Comparison of ENCODE assay signal across 9 mouse cellular contexts in genomic region chr16:64884420-64884838, GRCm38 (mm10). TPM values are rescaled to one million over a fixed set of nuclear protein-coding genes. Genes with fewer than 3 reads are reported as not detected.
DNase-seq lines count a peak whose midpoint lies in the region; ATAC-seq and TF ChIP-seq lines count a peak whose summit lies in the region.
"Had no signal": no experiment of that assay in that cellular context is flagged by ENCODE, and none has a peak within 500 bp of the region (broad histone marks: within the 10 kb centered on the region; RNA-seq: fewer than 3 reads in every experiment).

No protein-coding gene starts in this region.

- peak; percentile 60 for ATAC-seq in kidney, embryonic 14.5 days (ENCODE audit: low FRiP score, low TSS enrichment)
- no peak for ATAC-seq in hindbrain, embryonic 11.5 days (ENCODE audit: low FRiP score)

- H3K27ac ChIP-seq in kidney, embryonic 14.5 days (ENCODE audit: low read depth, low read length), result no peak overlapping the region
- peak overlapping the region; percentile 84 for H3K27ac ChIP-seq in ES-Bruce4 (ENCODE audit: insufficient read depth, low read length)
- no peak overlapping the region for H3K27ac ChIP-seq in midbrain, embryonic 10.5 days (replicated peaks)
- no peak overlapping the region for H3K27ac ChIP-seq in hindbrain, embryonic 11.5 days (ENCODE audit: low read depth, low read length)

- no peak for TF ChIP-seq POLR2A in ES-Bruce4 (IDR thresholded peaks at IDR 0.05; ENCODE audit: insufficient read depth, low read length)

- no peak overlapping the region for H3K4me2 ChIP-seq in kidney, embryonic 14.5 days (replicated peaks; ENCODE audit: low read depth, low read length)
- no peak overlapping the region for H3K4me2 ChIP-seq in hindbrain, embryonic 11.5 days (replicated peaks; ENCODE audit: low read depth, low read length)

- 0 out of 2 replicates have a peak, but pooled peaks cover 10% of the 10 kb centered on the region for H3K4me1 ChIP-seq in kidney, embryonic 14.5 days (ENCODE audit: control insufficient read depth, insufficient read depth, low read length)
- H3K4me1 ChIP-seq in ES-Bruce4 (ENCODE audit: control insufficient read depth, insufficient read depth, low read length), result no peaks in the 10 kb centered on the region
- peaks cover 18% of the 10 kb centered on the region for H3K4me1 ChIP-seq in midbrain, embryonic 10.5 days
- H3K4me1 ChIP-seq in hindbrain, embryonic 11.5 days (replicated peaks; ENCODE audit: control insufficient read depth, insufficient read depth, low read length), result no peaks in the 10 kb centered on the region

- no peaks in the 10 kb centered on the region for H3K36me3 ChIP-seq in kidney, embryonic 14.5 days (ENCODE audit: control insufficient read depth, insufficient read depth, low read length)
- no peaks in the 10 kb centered on the region for H3K36me3 ChIP-seq in ES-Bruce4 (ENCODE audit: control insufficient read depth, insufficient read depth, low read length, poor library complexity, severe bottlenecking)
- H3K36me3 ChIP-seq in midbrain, embryonic 10.5 days, result no peaks in the 10 kb centered on the region
- no peaks in the 10 kb centered on the region for H3K36me3 ChIP-seq in hindbrain, embryonic 11.5 days (ENCODE audit: control insufficient read depth, insufficient read depth, low read length)

- H3K9ac ChIP-seq in kidney, embryonic 14.5 days (ENCODE audit: low read depth, low read length), result no peak overlapping the region
- H3K9ac ChIP-seq in ES-Bruce4 (ENCODE audit: low read depth, poor library complexity, severe bottlenecking), result no peak overlapping the region
- H3K9ac ChIP-seq in hindbrain, embryonic 11.5 days (ENCODE audit: low read depth, low read length), result no peak overlapping the region

- no peaks in the 10 kb centered on the region for H3K27me3 ChIP-seq in kidney, embryonic 14.5 days (ENCODE audit: control insufficient read depth, insufficient read depth, low read length)
- H3K27me3 ChIP-seq in ES-Bruce4 (ENCODE audit: control insufficient read depth, insufficient read depth, low read length, poor library complexity, severe bottlenecking), result no peaks in the 10 kb centered on the region
- H3K27me3 ChIP-seq in midbrain, embryonic 10.5 days (ENCODE audit: low read depth, poor library complexity, severe bottlenecking), result no peaks in the 10 kb centered on the region
- H3K27me3 ChIP-seq in hindbrain, embryonic 11.5 days (ENCODE audit: control insufficient read depth, insufficient read depth, low read length), result no peaks in the 10 kb centered on the region

- WGBS in kidney, embryonic 14.5 days, result 8% methylated on average over 3 of the region's 3 CpGs
- 49% methylated on average over 3 of the region's 3 CpGs for WGBS in midbrain, embryonic 10.5 days
- WGBS in hindbrain, embryonic 11.5 days, result 53% methylated on average over 3 of the region's 3 CpGs

- TF ChIP-seq EP300 in ES-Bruce4 (IDR thresholded peaks at IDR 0.05; ENCODE audit: insufficient read depth, low read depth, low read length), result no peak

- no peak for DNase-seq in kidney, postnatal 25 days
- DNase-seq in R1 (ENCODE audit: low read depth, low spot score), result peak; percentile 84
- peak; percentile 13 for DNase-seq in kidney, postnatal 14 days
- no peak for DNase-seq in midbrain, embryonic 10.5 days (ENCODE audit: low spot score)
- DNase-seq in hindbrain, embryonic 11.5 days (ENCODE audit: low spot score), result no peak
- DNase-seq in lung, postnatal 25 days (ENCODE audit: low spot score), result no peak
- DNase-seq: cerebellum, postnatal 36 days had no signal

- H3K4me3 ChIP-seq in kidney, embryonic 14.5 days (ENCODE audit: low read length), result no peak overlapping the region
- no peak overlapping the region for H3K4me3 ChIP-seq in ES-Bruce4 (ENCODE audit: low read depth, low read length)
- H3K4me3 ChIP-seq in midbrain, embryonic 10.5 days, result no peak overlapping the region
- H3K4me3 ChIP-seq in hindbrain, embryonic 11.5 days (ENCODE audit: low read depth, low read length), result no peak overlapping the region

- TF ChIP-seq CTCF in ES-Bruce4 (IDR thresholded peaks at IDR 0.05; ENCODE audit: low read depth, low read length), result no peak

- H3K9me3 ChIP-seq in kidney, embryonic 14.5 days (ENCODE audit: control insufficient read depth, low read length), result peaks cover 3% of the 10 kb centered on the region; the same call in 1 of the 2 replicates
- peaks cover 29% of the 10 kb centered on the region for H3K9me3 ChIP-seq in ES-Bruce4 (replicated peaks; ENCODE audit: control insufficient read depth, insufficient read depth, low read length, poor library complexity, severe bottlenecking)
- no peaks in the 10 kb centered on the region; the same call in 1 of the 2 replicates for H3K9me3 ChIP-seq in midbrain, embryonic 10.5 days (replicated peaks)
- no peaks in the 10 kb centered on the region for H3K9me3 ChIP-seq in hindbrain, embryonic 11.5 days (ENCODE audit: control insufficient read depth, low read length)

RNA-seq across cellular contexts. Expression of gene Cggbp1, which starts 32.6 kb away (rescaled TPM):
- polyA plus RNA-seq in kidney, embryonic 14.5 days (2014; fragmentation: Nextera tagmentation; extraction: Ambion mirVana), result 62.6 and 105 TPM in 2 replicates
- polyA plus RNA-seq in ES-Bruce4 (2011; ENCODE audit: insufficient read depth, insufficient read length, low read depth, missing spikeins), result 60.9 and 72.9 TPM in 2 replicates
- polyA plus RNA-seq in midbrain, embryonic 10.5 days (2016; fragmentation: Nextera tagmentation; extraction: Ambion mirVana), result 82.9 and 85.0 TPM in 2 replicates
- polyA plus RNA-seq in hindbrain, embryonic 11.5 days (2014; fragmentation: Nextera tagmentation; extraction: Ambion mirVana), result 109 and 125 TPM in 2 replicates

RNA-seq across cellular contexts. Expression of gene Zfp654, which starts 33.0 kb away (rescaled TPM):
- 5.0 and 8.6 TPM in 2 replicates for polyA plus RNA-seq in kidney, embryonic 14.5 days (2014; fragmentation: Nextera tagmentation; extraction: Ambion mirVana)
- 12.0 and 12.1 TPM in 2 replicates for polyA plus RNA-seq in ES-Bruce4 (2011; ENCODE audit: insufficient read depth, insufficient read length, low read depth, missing spikeins)
- polyA plus RNA-seq in midbrain, embryonic 10.5 days (2016; fragmentation: Nextera tagmentation; extraction: Ambion mirVana), result 5.5 and 5.8 TPM in 2 replicates
- polyA plus RNA-seq in hindbrain, embryonic 11.5 days (2014; fragmentation: Nextera tagmentation; extraction: Ambion mirVana), result 7.6 and 9.6 TPM in 2 replicates

Comparison
In these comparisons a context has a peak if more than half of its experiments do, and no peak if none do; other contexts are left out.
1. DNase-seq: peak in R1 (single experiment) and kidney, postnatal 14 days (single experiment); none in kidney, postnatal 25 days (0 of 2), midbrain, embryonic 10.5 days (single experiment), hindbrain, embryonic 11.5 days (single experiment) and lung, postnatal 25 days (single experiment).